Mouse (Mus musculus): ENCODE data around the gene Gm9758. TPM values are rescaled to one million over a fixed set of nuclear protein-coding genes. Genes with fewer than 3 reads are reported as not detected.

Gene Gm9758
- not detected for total RNA-seq (2023)

GRCm38 (mm10) chr5:14914799-14915198 lies at the start of gene Gm9758:
Gm9758 (minus strand) TSS chr5:14914899.

GRCm38 (mm10) chr5:14938329-14938728 lies 23.6 kb upstream of the Gm9758 start, which contains the start of gene Speer4e:
Speer4e (minus strand) TSS chr5:14938429.

Other genes starting within 250 kb of the Gm9758 start
- not detected for gene Speer4e, start 23.5 kb upstream of the Gm9758 start, total RNA-seq (2023)
- gene Gm10354, start 64.0 kb upstream of the Gm9758 start, total RNA-seq (2023): not detected
- gene Gm17019, start 118.1 kb upstream of the Gm9758 start, total RNA-seq (2023): not detected